Mouse (Mus musculus): Measurements from ENCODE around the gene Olfr1338. TPM values are rescaled to one million over a fixed set of nuclear protein-coding genes. Genes with fewer than 3 reads are reported as not detected.

Olfr1338 gene
- polyA plus RNA-seq, 1 experiment from 2014 or later, result not detected

DNA sequence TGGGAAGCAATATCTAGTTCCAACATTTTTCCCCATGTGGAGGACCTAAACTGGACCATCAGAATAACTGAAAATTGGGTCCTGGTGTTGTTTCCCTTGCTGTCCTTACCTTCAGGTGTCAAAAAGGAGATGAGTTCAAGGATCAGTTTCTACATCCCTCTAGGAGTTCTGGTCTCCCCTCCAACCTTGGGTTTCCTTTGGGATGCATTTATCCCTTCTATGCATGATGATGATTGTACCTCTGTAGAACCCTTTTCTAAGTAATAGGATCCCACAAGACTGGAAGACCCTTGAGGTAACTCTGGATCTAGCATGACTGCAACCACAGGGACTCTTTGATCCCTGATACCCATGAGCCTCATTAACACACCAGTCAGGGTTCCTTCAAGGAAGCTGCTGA lies 38.7 kb downstream of the Olfr1338 start, which contains the start of gene Olfr1340:
Gene Olfr1340 (plus strand): TSS at position 301 of the 400 bp plus-strand sequence.
- DNase-seq (ENCODE audit: low spot score) (no peak), ATAC-seq (replicated peaks; ENCODE audit: low FRiP score, low TSS enrichment, low read depth) (no peak)
- H3K36me3 ChIP-seq (ENCODE audit: control insufficient read depth, insufficient read depth, low read length), result no peaks in the 10 kb centered on the region
- H3K27me3 ChIP-seq (replicated peaks; ENCODE audit: control insufficient read depth, insufficient read depth, low read length), result no peaks in the 10 kb centered on the region
- no peak within 1 kb of the TSS for H3K4me2 ChIP-seq (ENCODE audit: low read length)
- no peaks in the 10 kb centered on the region for H3K9me3 ChIP-seq (ENCODE audit: control insufficient read depth, low read length)
- H3K27ac ChIP-seq (ENCODE audit: low read depth), result no peak within 1 kb of the TSS
- H3K4me1 ChIP-seq (replicated peaks; ENCODE audit: control insufficient read depth, insufficient read depth, low read length), result no peaks in the 10 kb centered on the region
- no peak within 1 kb of the TSS for H3K9ac ChIP-seq (ENCODE audit: low read length)
- no peak within 1 kb of the TSS for H3K4me3 ChIP-seq (ENCODE audit: low read depth, low read length)

DNA sequence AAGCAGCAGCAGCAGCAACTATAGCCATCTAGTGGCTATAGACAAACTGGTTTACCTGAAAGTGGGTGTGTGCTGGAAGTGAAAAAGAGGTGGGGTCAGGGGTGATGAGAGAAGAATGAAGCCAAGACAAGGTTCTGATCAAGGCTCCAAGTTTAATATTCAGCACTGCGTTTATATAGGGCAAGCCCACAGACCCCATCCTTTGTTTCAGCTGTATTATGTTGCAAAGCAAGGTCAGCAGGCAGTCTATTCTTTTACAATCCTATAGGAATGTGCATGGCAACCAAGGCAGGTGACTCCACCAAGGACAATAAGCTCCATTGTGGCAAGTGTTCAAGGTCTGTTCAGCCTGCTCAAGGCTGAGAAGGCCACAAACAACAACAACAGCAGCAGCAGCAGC lies 46.9 kb downstream of the Olfr1338 start:
- H3K4me1 ChIP-seq (replicated peaks; ENCODE audit: control insufficient read depth, insufficient read depth, low read length), result no peaks in the 10 kb centered on the region
- no peak overlapping the region for H3K4me2 ChIP-seq (ENCODE audit: low read length)
- H3K27me3 ChIP-seq (replicated peaks; ENCODE audit: control insufficient read depth, insufficient read depth, low read length), result no peaks in the 10 kb centered on the region
- no peaks in the 10 kb centered on the region for H3K36me3 ChIP-seq (ENCODE audit: control insufficient read depth, insufficient read depth, low read length)
- H3K27ac ChIP-seq (ENCODE audit: low read depth), result no peak overlapping the region
- DNase-seq (ENCODE audit: low spot score) (no peak), ATAC-seq (replicated peaks; ENCODE audit: low FRiP score, low TSS enrichment, low read depth) (no peak)
- no peaks in the 10 kb centered on the region for H3K9me3 ChIP-seq (ENCODE audit: control insufficient read depth, low read length)
- 54% methylated on average over 1 of the region's 1 CpGs for whole genome bisulfite sequencing
- no peak overlapping the region for H3K4me3 ChIP-seq (ENCODE audit: low read depth, low read length)
- H3K9ac ChIP-seq (ENCODE audit: low read length), result no peak overlapping the region

DNA sequence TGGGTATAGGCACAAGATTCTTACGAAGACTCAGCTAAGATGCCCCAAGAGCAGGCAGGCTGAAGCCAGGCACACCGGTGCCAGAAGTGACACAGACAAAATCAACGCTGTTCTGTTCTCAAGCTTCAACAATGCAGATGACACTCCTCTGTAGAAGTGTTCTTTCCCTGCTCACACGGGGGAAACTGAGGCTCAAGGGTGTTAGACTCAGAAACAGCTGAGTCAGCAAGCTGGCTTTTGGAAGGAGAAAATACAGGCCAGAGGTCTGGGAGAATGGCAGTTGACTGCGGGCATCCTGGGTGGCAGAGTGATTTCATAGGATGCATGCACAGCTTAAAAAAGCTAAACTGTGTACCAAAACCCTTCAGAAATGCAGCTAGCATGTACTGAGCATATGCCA lies 50.5 kb downstream of the Olfr1338 start:
- DNase-seq (ENCODE audit: low spot score) (no peak), ATAC-seq (replicated peaks; ENCODE audit: low FRiP score, low TSS enrichment, low read depth) (no peak)
- Histone ChIP-seq H3K4me1 (replicated peaks; ENCODE audit: control insufficient read depth, insufficient read depth, low read length) (no peaks in the 10 kb centered on the region), H3K27ac (ENCODE audit: low read depth) (no peak overlapping the region), H3K27me3 (replicated peaks; ENCODE audit: control insufficient read depth, insufficient read depth, low read length) (no peaks in the 10 kb centered on the region), H3K9me3 (ENCODE audit: control insufficient read depth, low read length) (no peaks in the 10 kb centered on the region), H3K36me3 (ENCODE audit: control insufficient read depth, insufficient read depth, low read length) (no peaks in the 10 kb centered on the region), H3K4me3 (ENCODE audit: low read depth, low read length) (no peak overlapping the region), H3K4me2 (ENCODE audit: low read length) (no peak overlapping the region), H3K9ac (ENCODE audit: low read length) (no peak overlapping the region)
- 84% methylated on average over 5 of the region's 5 CpGs for WGBS

DNA sequence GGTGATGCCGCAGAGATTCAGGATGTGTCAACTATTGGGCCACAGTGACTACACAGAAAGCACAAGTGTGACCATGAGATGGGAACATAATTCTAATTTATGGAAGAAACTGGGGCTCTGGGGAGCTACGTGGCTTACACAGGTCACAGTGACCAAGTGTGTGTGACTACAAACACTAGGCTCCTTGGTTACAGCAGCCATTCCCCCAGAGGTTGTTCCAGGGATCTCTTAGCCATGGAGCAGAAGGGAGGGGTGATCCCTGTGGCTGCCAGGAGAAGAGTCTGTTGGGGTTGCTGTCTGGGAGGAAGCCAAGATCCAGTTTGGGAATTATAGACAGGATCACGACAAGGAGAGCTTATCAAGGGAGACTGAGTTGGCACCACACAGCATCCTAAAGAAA lies 55.3 kb downstream of the Olfr1338 start, which contains the start of gene Olfr1341:
Gene Olfr1341 (plus strand): TSS at position 301 of the 400 bp plus-strand sequence.
- Histone ChIP-seq H3K36me3 (ENCODE audit: control insufficient read depth, insufficient read depth, low read length) (no peaks in the 10 kb centered on the region), H3K4me1 (replicated peaks; ENCODE audit: control insufficient read depth, insufficient read depth, low read length) (no peaks in the 10 kb centered on the region), H3K4me2 (ENCODE audit: low read length) (no peak within 1 kb of the TSS), H3K9ac (ENCODE audit: low read length) (no peak within 1 kb of the TSS), H3K27me3 (replicated peaks; ENCODE audit: control insufficient read depth, insufficient read depth, low read length) (no peaks in the 10 kb centered on the region), H3K4me3 (ENCODE audit: low read depth, low read length) (no peak within 1 kb of the TSS), H3K9me3 (ENCODE audit: control insufficient read depth, low read length) (no peaks in the 10 kb centered on the region), H3K27ac (ENCODE audit: low read depth) (no peak within 1 kb of the TSS)
- ATAC-seq (replicated peaks; ENCODE audit: low FRiP score, low TSS enrichment, low read depth) (no peak), DNase-seq (ENCODE audit: low spot score) (no peak)
- 76% methylated on average over 3 of the region's 3 CpGs for WGBS

Other genes starting within 250 kb of the Olfr1338 start
- 35.7 and 46.4 TPM in 2 replicates for gene 2610528J11Rik, start 231.7 kb downstream of the Olfr1338 start, polyA plus RNA-seq (2014; fragmentation: Nextera tagmentation; extraction: Ambion mirVana)
- 8.5 and 9.3 TPM in 2 replicates for gene Tmem125, start 214.7 kb downstream of the Olfr1338 start, polyA plus RNA-seq (2014; fragmentation: Nextera tagmentation; extraction: Ambion mirVana)
- gene Cfap57, start 138.0 kb downstream of the Olfr1338 start, polyA plus RNA-seq (2014; fragmentation: Nextera tagmentation; extraction: Ambion mirVana), result 0.27 and 0.41 TPM in 2 replicates
- 161 and 167 TPM in 2 replicates for gene Ebna1bp2, start 137.9 kb downstream of the Olfr1338 start, polyA plus RNA-seq (2014; fragmentation: Nextera tagmentation; extraction: Ambion mirVana)
- not detected in 2 replicates for gene Olfr62, start 99.8 kb downstream of the Olfr1338 start, polyA plus RNA-seq (2014; fragmentation: Nextera tagmentation; extraction: Ambion mirVana)
- not detected in 2 replicates for gene Olfr1342, start 66.0 kb downstream of the Olfr1338 start, polyA plus RNA-seq (2014; fragmentation: Nextera tagmentation; extraction: Ambion mirVana)
- gene Olfr1341, start 55.2 kb downstream of the Olfr1338 start, polyA plus RNA-seq (2014; fragmentation: Nextera tagmentation; extraction: Ambion mirVana), result not detected in 2 replicates
- gene Olfr1340, start 38.6 kb downstream of the Olfr1338 start, polyA plus RNA-seq (2014; fragmentation: Nextera tagmentation; extraction: Ambion mirVana), result not detected in 2 replicates
- not detected in 2 replicates for gene Olfr1339, start 26.6 kb downstream of the Olfr1338 start, polyA plus RNA-seq (2014; fragmentation: Nextera tagmentation; extraction: Ambion mirVana)
- not detected in 2 replicates for gene Olfr1337, start 23.8 kb upstream of the Olfr1338 start, polyA plus RNA-seq (2014; fragmentation: Nextera tagmentation; extraction: Ambion mirVana)
- not detected in 2 replicates for gene Olfr1335, start 51.2 kb upstream of the Olfr1338 start, polyA plus RNA-seq (2014; fragmentation: Nextera tagmentation; extraction: Ambion mirVana)
- not detected in 2 replicates for gene Olfr1333, start 77.5 kb upstream of the Olfr1338 start, polyA plus RNA-seq (2014; fragmentation: Nextera tagmentation; extraction: Ambion mirVana)
- gene Olfr1331, start 105.9 kb upstream of the Olfr1338 start, polyA plus RNA-seq (2014; fragmentation: Nextera tagmentation; extraction: Ambion mirVana), result not detected in 2 replicates
- gene Olfr1330, start 129.9 kb upstream of the Olfr1338 start, polyA plus RNA-seq (2014; fragmentation: Nextera tagmentation; extraction: Ambion mirVana), result not detected in 2 replicates
- not detected in 2 replicates for gene Olfr1329, start 158.7 kb upstream of the Olfr1338 start, polyA plus RNA-seq (2014; fragmentation: Nextera tagmentation; extraction: Ambion mirVana)
- gene Olfr1328, start 179.9 kb upstream of the Olfr1338 start, polyA plus RNA-seq (2014; fragmentation: Nextera tagmentation; extraction: Ambion mirVana), result not detected in 2 replicates
- gene Lao1, start 202.8 kb upstream of the Olfr1338 start, polyA plus RNA-seq (2014; fragmentation: Nextera tagmentation; extraction: Ambion mirVana), result not detected in 2 replicates

Measured in intestine, embryonic 14.5 days (tissue).